ENCODE assay signal across 10 mouse cellular contexts in the genomic region with DNA sequence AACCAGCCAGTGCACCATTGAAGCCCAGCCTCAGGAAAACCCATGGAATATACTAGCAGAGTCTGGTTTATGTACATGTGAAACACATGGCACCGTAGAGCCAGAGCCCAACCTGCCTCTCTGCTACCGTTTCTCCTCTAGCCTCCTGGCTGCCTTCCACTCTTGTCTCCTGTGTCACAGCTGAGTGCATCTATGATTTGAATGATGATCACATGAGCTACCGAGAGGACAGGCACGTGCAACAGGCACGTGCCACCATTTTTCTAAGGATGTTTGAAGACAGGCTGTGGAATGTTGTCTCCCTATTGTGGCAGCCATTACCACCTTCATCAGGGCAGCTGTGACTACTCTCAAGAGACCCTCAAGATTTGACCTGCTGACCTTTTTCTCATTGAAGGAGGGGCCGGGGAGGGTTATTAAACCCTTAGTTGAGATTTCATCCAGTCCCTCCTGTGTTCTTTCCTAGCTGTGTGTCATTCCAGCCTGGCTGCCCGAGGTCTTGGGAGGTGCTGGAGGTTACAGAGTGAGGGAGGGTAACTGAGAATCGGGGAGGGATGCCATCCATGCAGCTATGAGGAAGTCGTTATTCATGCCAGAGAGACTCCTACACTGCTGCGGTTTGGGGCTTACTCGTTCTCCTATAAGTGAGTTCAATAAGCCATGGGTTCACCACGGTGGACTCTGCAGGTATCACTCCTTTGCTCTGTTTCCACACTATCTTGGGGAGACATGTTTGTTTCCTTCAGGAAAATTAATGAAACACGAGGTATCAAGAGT.
DNase-seq lines count a peak whose midpoint lies in the region; ATAC-seq and TF ChIP-seq lines count a peak whose summit lies in the region.
"Had no signal": no experiment of that assay in that cellular context is flagged by ENCODE, and none has a peak within 500 bp of the region (broad histone marks: within the 10 kb centered on the region; RNA-seq: fewer than 3 reads in every experiment).

No protein-coding gene starts in this region.

- H3K9ac ChIP-seq in hindbrain, embryonic 14.5 days: no peak overlapping the region
- no peak overlapping the region for H3K9ac ChIP-seq in hindbrain, embryonic 11.5 days (ENCODE audit: low read depth, low read length)
- H3K9ac ChIP-seq in heart, embryonic 14.5 days (ENCODE audit: low read length): no peak overlapping the region
- H3K9ac ChIP-seq in midbrain, postnatal 0 days (replicated peaks; ENCODE audit: low read length, poor library complexity, severe bottlenecking): no peak overlapping the region
- H3K9ac ChIP-seq: limb, embryonic 13.5 days; stomach, embryonic 15.5 days had no signal

- H3K27ac ChIP-seq in hindbrain, embryonic 14.5 days: no peak overlapping the region
- H3K27ac ChIP-seq in hindbrain, embryonic 11.5 days (ENCODE audit: low read depth, low read length): no peak overlapping the region
- peak overlapping the region; percentile 90 to 92 for H3K27ac ChIP-seq in heart, embryonic 14.5 days (replicated peaks in 1 of 2; ENCODE audit: control insufficient read depth in 1 of 2, insufficient read depth in 1 of 2, low read depth in 2 of 2, low read length in 2 of 2)
- no peak overlapping the region for H3K27ac ChIP-seq in midbrain, postnatal 0 days (ENCODE audit: low read depth, low read length)
- H3K27ac ChIP-seq: limb, embryonic 13.5 days; stomach, embryonic 15.5 days had no signal

- no peaks in the 10 kb centered on the region for H3K9me3 ChIP-seq in hindbrain, embryonic 14.5 days (ENCODE audit: control insufficient read depth, low read length)
- no peaks in the 10 kb centered on the region for H3K9me3 ChIP-seq in hindbrain, embryonic 11.5 days (ENCODE audit: control insufficient read depth, low read length)
- no peaks in the 10 kb centered on the region for H3K9me3 ChIP-seq in heart, embryonic 14.5 days (ENCODE audit: control insufficient read depth, low read length)
- H3K9me3 ChIP-seq in midbrain, postnatal 0 days (ENCODE audit: low read length): no peaks in the 10 kb centered on the region
- H3K9me3 ChIP-seq: limb, embryonic 13.5 days; stomach, embryonic 15.5 days had no signal

- 63% methylated on average over 13 of the region's 13 CpGs for whole genome bisulfite sequencing in hindbrain, embryonic 14.5 days
- WGBS in hindbrain, embryonic 11.5 days: 76% methylated on average over 13 of the region's 13 CpGs
- 52% methylated on average over 13 of the region's 13 CpGs for WGBS in heart, embryonic 14.5 days
- WGBS in midbrain, postnatal 0 days: 73% methylated on average over 13 of the region's 13 CpGs

- peaks cover 45% of the 10 kb centered on the region for H3K4me1 ChIP-seq in hindbrain, embryonic 14.5 days (replicated peaks; ENCODE audit: control insufficient read depth, insufficient read depth, low read length)
- peaks cover 2% of the 10 kb centered on the region; the same call in 1 of the 2 replicates for H3K4me1 ChIP-seq in hindbrain, embryonic 11.5 days (replicated peaks; ENCODE audit: control insufficient read depth, insufficient read depth, low read length)
- H3K4me1 ChIP-seq in heart, embryonic 14.5 days (ENCODE audit: control insufficient read depth in 2 of 2, insufficient read depth in 2 of 2, low read length in 2 of 2): peaks cover 50 to 68% of the 10 kb centered on the region in 2 experiments
- peaks cover 13% of the 10 kb centered on the region; the same call in 1 of the 2 replicates for H3K4me1 ChIP-seq in midbrain, postnatal 0 days (ENCODE audit: insufficient read depth, low read length)

- no peak for TF ChIP-seq CTCF in midbrain, postnatal 0 days (IDR thresholded peaks at IDR 0.05)

- no peak for DNase-seq in hindbrain, embryonic 14.5 days (ENCODE audit: low spot score)
- DNase-seq in hindbrain, embryonic 11.5 days (ENCODE audit: low spot score): no peak
- DNase-seq in Muller cell, postnatal 12 days (ENCODE audit: inconsistent ontology term): peak; percentile 20
- no peak for DNase-seq in thymus, postnatal 4 days
- DNase-seq in midbrain, postnatal 0 days (ENCODE audit: low spot score): no peak

- no peaks in the 10 kb centered on the region for H3K27me3 ChIP-seq in hindbrain, embryonic 14.5 days (ENCODE audit: control insufficient read depth, insufficient read depth, low read length)
- no peaks in the 10 kb centered on the region for H3K27me3 ChIP-seq in hindbrain, embryonic 11.5 days (ENCODE audit: control insufficient read depth, insufficient read depth, low read length)
- no peaks in the 10 kb centered on the region for H3K27me3 ChIP-seq in heart, embryonic 14.5 days (ENCODE audit: control insufficient read depth, insufficient read depth, low read length)
- no peaks in the 10 kb centered on the region for H3K27me3 ChIP-seq in midbrain, postnatal 0 days (ENCODE audit: insufficient read depth, low read length)
- H3K27me3 ChIP-seq: limb, embryonic 13.5 days; stomach, embryonic 15.5 days had no signal

- ATAC-seq in hindbrain, embryonic 14.5 days (ENCODE audit: low FRiP score): 0 out of 2 replicates have a peak, but pooled peaks have one; percentile 5
- no peak for ATAC-seq in hindbrain, embryonic 11.5 days (ENCODE audit: low FRiP score)
- ATAC-seq in heart, embryonic 14.5 days (ENCODE audit: insufficient number of reproducible peaks, insufficient read depth, low FRiP score, low read depth): no peak
- peak; percentile 25; the same call in 1 of the 2 replicates for ATAC-seq in megakaryocyte, adult 5-6 weeks (ENCODE audit: poor library complexity, severe bottlenecking)
- ATAC-seq in midbrain, postnatal 0 days (ENCODE audit: low FRiP score): no peak

- H3K4me3 ChIP-seq in hindbrain, embryonic 14.5 days (replicated peaks; ENCODE audit: low read length): no peak overlapping the region
- H3K4me3 ChIP-seq in hindbrain, embryonic 11.5 days (ENCODE audit: low read depth, low read length): no peak overlapping the region
- H3K4me3 ChIP-seq in heart, embryonic 14.5 days (ENCODE audit: control insufficient read depth in 1 of 2, insufficient read depth in 1 of 2, low read depth in 1 of 2, low read length in 2 of 2): no peak overlapping the region
- no peak overlapping the region for H3K4me3 ChIP-seq in midbrain, postnatal 0 days (ENCODE audit: low read depth, low read length)
- H3K4me3 ChIP-seq: limb, embryonic 13.5 days; myocyte; stomach, embryonic 15.5 days had no signal

- H3K36me3 ChIP-seq in hindbrain, embryonic 14.5 days (replicated peaks; ENCODE audit: control insufficient read depth, insufficient read depth): no peaks in the 10 kb centered on the region
- H3K36me3 ChIP-seq in hindbrain, embryonic 11.5 days (ENCODE audit: control insufficient read depth, insufficient read depth, low read length): no peaks in the 10 kb centered on the region
- no peaks in the 10 kb centered on the region for H3K36me3 ChIP-seq in heart, embryonic 14.5 days (ENCODE audit: control insufficient read depth, insufficient read depth, low read length)
- no peaks in the 10 kb centered on the region for H3K36me3 ChIP-seq in midbrain, postnatal 0 days (ENCODE audit: insufficient read depth, low read length)
- H3K36me3 ChIP-seq: limb, embryonic 13.5 days; stomach, embryonic 15.5 days had no signal

- H3K4me2 ChIP-seq in hindbrain, embryonic 14.5 days (replicated peaks): no peak overlapping the region
- H3K4me2 ChIP-seq in hindbrain, embryonic 11.5 days (replicated peaks; ENCODE audit: low read depth, low read length): no peak overlapping the region
- 0 out of 2 replicates have a peak overlapping the region, but pooled peaks have one; percentile 3 for H3K4me2 ChIP-seq in heart, embryonic 14.5 days (ENCODE audit: low read length)
- H3K4me2 ChIP-seq in midbrain, postnatal 0 days (ENCODE audit: low read depth, low read length, poor library complexity, severe bottlenecking): no peak overlapping the region
- H3K4me2 ChIP-seq: limb, embryonic 13.5 days; stomach, embryonic 15.5 days had no signal

Comparison
In these comparisons a context has a peak if more than half of its experiments do, and no peak if none do; other contexts are left out.
1. ATAC-seq: peak in hindbrain, embryonic 14.5 days (single experiment) and megakaryocyte, adult 5-6 weeks (single experiment); none in hindbrain, embryonic 11.5 days (single experiment), heart, embryonic 14.5 days (single experiment) and midbrain, postnatal 0 days (single experiment).
2. H3K27ac ChIP-seq: peak in heart, embryonic 14.5 days (2 of 2); none in hindbrain, embryonic 14.5 days (single experiment), hindbrain, embryonic 11.5 days (single experiment) and midbrain, postnatal 0 days (single experiment).